Comparison of ENCODE assay signal across 9 mouse cellular contexts in the genomic region with DNA sequence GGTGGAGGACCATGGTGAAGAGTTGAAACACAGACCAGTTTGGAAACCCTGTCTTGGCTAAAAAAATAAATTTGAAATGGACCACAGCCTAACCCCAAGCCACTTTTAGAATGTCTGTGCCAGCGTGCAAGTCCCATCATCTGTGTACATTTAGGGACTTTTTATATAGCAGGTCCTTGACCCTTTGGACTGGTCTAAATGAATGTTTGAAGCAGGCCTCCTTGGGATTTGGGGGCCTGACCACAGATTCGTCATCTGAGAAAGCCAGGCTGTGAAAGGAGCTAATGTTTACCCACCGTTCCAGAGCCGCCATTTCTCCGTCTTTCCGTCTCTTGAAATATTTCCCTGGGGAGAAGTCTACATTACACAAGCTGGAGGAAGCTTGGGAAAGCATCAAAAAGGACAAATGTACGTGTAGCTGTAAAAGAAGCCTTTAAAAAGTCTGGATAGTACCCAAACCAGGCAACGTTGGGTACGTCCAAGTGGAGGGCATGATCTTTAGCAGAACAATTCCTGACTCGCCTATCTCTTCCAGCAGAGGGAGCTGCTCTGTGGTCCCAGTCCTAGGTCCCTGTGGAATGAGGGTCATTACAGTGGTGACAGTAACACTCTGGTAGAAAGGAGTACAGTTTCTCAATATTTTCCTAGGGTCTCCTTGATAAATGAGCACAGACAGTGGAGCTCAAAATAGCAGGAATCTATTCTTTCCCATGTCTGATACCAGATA.
DNase-seq lines count a peak whose midpoint lies in the region; ATAC-seq lines count a peak whose summit lies in the region.
"Had no signal": no experiment of that assay in that cellular context is flagged by ENCODE, and none has a peak within 500 bp of the region (broad histone marks: within the 10 kb centered on the region; RNA-seq: fewer than 3 reads in every experiment).

No protein-coding gene starts in this region.

- H3K9me3 ChIP-seq in neural tube, embryonic 15.5 days (replicated peaks), result no peaks in the 10 kb centered on the region

- H3K4me2 ChIP-seq in neural tube, embryonic 15.5 days, result no peak overlapping the region
- H3K4me2 ChIP-seq: limb, embryonic 12.5 days had no signal

- no peaks in the 10 kb centered on the region for H3K27me3 ChIP-seq in neural tube, embryonic 15.5 days (replicated peaks)
- H3K27me3 ChIP-seq: limb, embryonic 12.5 days had no signal

- ATAC-seq in neural tube, embryonic 15.5 days (ENCODE audit: low FRiP score), result no peak
- ATAC-seq in megakaryocyte, adult 5-6 weeks (ENCODE audit: poor library complexity, severe bottlenecking), result no peak

- no peak overlapping the region for H3K9ac ChIP-seq in neural tube, embryonic 15.5 days (replicated peaks)
- H3K9ac ChIP-seq: limb, embryonic 12.5 days had no signal

- H3K4me1 ChIP-seq in neural tube, embryonic 15.5 days, result no peaks in the 10 kb centered on the region

- H3K27ac ChIP-seq in neural tube, embryonic 15.5 days (replicated peaks), result no peak overlapping the region
- H3K27ac ChIP-seq: limb, embryonic 12.5 days had no signal

- no peaks in the 10 kb centered on the region for H3K36me3 ChIP-seq in neural tube, embryonic 15.5 days
- H3K36me3 ChIP-seq: limb, embryonic 12.5 days had no signal

- DNase-seq in gastrocnemius, adult 18-20 months (ENCODE audit: low spot score), result peak; percentile 62
- DNase-seq in gastrocnemius, postnatal 25 days, result no peak
- peak; percentile 25 for DNase-seq in neural tube, embryonic 10.5 days (ENCODE audit: extremely low spot score, low spot score)
- peak; percentile 27 for DNase-seq in cerebellum, adult 9-11 months
- DNase-seq in kidney, postnatal 14 days, result peak; percentile 48
- DNase-seq in right cerebral cortex, postnatal 25 days, result no peak

- 46% methylated on average over 10 of the region's 10 CpGs for WGBS in neural tube, embryonic 15.5 days

- H3K4me3 ChIP-seq in neural tube, embryonic 15.5 days (replicated peaks), result no peak overlapping the region
- H3K4me3 ChIP-seq: limb, embryonic 12.5 days had no signal

Comparison
In these comparisons a context has a peak if more than half of its experiments do, and no peak if none do; other contexts are left out.
1. DNase-seq: peak in gastrocnemius, adult 18-20 months (single experiment), neural tube, embryonic 10.5 days (single experiment), cerebellum, adult 9-11 months (single experiment) and kidney, postnatal 14 days (single experiment); none in gastrocnemius, postnatal 25 days (single experiment) and right cerebral cortex, postnatal 25 days (single experiment).